Mouse (Mus musculus) left cerebral cortex, adult 2 months (tissue): ENCODE measurements around the gene Slc35d3. TPM values are rescaled to one million over a fixed set of nuclear protein-coding genes. Genes with fewer than 3 reads are reported as not detected.

ENCODE experiments used
- DNase-seq, 2 experiments: peaks; one replicate each; pipeline ENCODE4 v3.0.0; 2021 to 2022; ENCODE audit warnings: low spot score in 2 of 2, mixed read lengths in 1 of 2; ENCODE audit errors: extremely low spot score in 1 of 2
- H3K27ac ChIP-seq: fragments of 200-600 bp; 2 replicates; pipeline ENCODE4 v1.8.1; 2022
- H3K4me3 ChIP-seq: fragments of 200-600 bp; 2 replicates; pipeline ENCODE4 v1.8.1; 2022
- CTCF ChIP-seq: fragments of 200-600 bp; IDR thresholded peaks from 2 replicates; pipeline ENCODE4 v1.8.1; 2022; ENCODE audit warnings: antibody characterized with exemption, mild to moderate bottlenecking, moderate library complexity
- intact Hi-C: fragments of 180-260 bp; cut with DNase I; formaldehyde crosslinking; loops from one replicate; pipeline ENCODE4 v1.15.1; 2025
- long read RNA-seq, 2 experiments: library from polyadenylated mRNA; stranded (forward); transcript quantifications; one replicate each; pipeline ENCODE4 v2.0.0; 2021; ENCODE audit warnings: borderline mapping rate in 2 of 2
- total RNA-seq, 2 experiments: library from RNA; stranded (reverse); gene quantifications; 2 replicates each; pipeline ENCODE4 v1.2.3; 2021

The Slc35d3 gene
- 1 to 10 TPM in 1 of 2 experiments, under 1 TPM in 1; 0.93 to 3.1 TPM for total RNA-seq
- long read RNA-seq, experiment 1, partial matches to known transcripts: 0 of 4 reads
- long read RNA-seq, experiment 1, other reads (novel, unspliced or antisense): 2 of 4 reads
- long read RNA-seq, experiment 2, partial matches to known transcripts: 0 of 4 reads
- long read RNA-seq, experiment 2, other reads (novel, unspliced or antisense): 0 of 4 reads

DNA sequence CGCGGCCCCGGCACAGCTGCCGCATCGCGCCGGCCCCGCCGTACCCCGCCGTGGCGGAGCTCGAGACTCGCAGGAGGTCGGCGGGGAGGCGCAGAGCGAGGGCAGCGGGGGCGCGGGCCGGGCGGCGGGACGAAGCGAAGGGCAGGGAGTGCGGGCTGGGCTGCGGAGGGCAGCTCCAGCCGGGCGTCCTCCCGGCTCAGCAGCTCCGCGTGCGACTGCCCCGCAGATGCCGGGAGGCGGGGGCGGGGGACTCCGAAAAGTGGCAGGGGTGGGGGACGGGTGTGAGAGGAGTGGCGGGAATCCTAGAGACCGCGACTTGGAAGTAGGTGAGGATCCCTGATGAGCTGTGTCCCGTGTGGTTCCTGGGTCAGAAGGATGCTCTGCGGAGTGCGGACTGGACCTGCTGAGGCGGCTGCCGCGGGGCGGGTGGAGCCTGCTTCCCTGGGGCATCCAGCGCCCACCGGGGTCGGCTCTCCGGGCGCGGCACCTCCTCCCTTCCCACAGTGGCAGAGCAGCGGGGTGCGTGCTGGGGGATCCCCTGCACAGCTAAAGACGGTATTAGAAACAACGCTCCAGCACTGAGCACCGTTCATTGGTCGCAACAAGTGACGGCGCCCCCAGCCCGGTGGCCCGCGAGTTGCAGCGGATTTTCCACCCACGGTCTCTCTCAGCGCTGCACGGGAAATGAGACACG, at the start of gene Slc35d3:
Slc35d3 (minus strand) TSS at position 462 of the 694 bp plus-strand sequence.
- Histone ChIP-seq H3K4me3 (peak within 1 kb of the TSS; percentile 46), H3K27ac (no peak within 1 kb of the TSS)
- no peak; the same call in 1 of the 2 replicates for TF ChIP-seq CTCF
- DNase-seq: peak in 1 of 2 experiments; percentile 41
- intact Hi-C loops: loop anchor here (5.0 kb wide), 1 partner anchor 41 kb away; no protein-coding TSS in a partner anchor

DNA sequence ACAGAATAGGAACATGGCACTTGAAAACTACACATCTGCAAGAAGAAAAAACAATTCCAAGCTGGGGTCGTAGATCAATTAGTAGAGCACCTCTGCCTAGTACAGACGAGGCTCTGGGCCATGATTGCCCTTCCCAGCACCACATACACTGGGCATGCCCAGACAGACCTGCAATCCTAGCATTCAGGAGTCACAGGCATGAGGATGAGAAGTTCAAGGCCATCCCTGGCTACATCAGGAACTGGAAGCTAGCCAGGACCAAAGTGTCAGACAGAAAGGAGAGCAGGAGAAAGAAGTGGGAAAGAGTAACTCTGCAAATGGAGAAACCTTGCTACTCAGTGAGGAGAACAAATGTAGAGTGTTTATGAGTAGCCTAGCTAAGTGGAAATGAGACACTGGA, 48.9 kb upstream of the Slc35d3 start:
- intact Hi-C loops: loop anchor here (10.0 kb wide), 1 partner anchor 305 kb away; the partner anchor contains the start of gene Ifngr1
- TF ChIP-seq CTCF: no peak

DNA sequence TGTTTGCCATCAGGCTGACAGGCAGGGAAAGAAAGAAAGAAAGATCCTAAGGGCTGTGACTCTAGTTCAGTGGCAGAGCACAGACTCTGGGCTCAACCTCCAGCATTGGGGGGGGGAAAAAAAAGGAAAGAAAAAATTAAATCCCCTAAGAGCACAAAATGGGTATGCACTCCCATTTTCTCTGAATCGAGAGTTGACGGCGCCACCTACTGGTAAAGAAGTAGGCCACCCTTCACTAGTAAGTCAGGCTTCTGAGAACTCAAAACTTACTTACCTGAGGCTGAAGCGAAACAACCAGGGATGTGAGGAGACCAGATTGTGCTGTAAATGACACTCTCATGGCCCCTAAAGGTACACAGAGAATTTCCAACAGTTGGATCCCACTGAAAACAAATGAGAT, 42.7 kb upstream of the Slc35d3 start:
- intact Hi-C loops: loop anchor here (1.0 to 5.0 kb wide), 3 partner anchors 42 to 654 kb away; partner anchors contain the start of gene Slc35d3
- peak; percentile 20 to 46 for DNase-seq
- H3K4me3 ChIP-seq: no peak overlapping the region
- no peak overlapping the region for H3K27ac ChIP-seq
- peak; percentile 85 for TF ChIP-seq CTCF

More for the DNA sequence above, 48.9 kb upstream of the Slc35d3 start:
- DNase-seq: no peak
- Histone ChIP-seq H3K27ac (no peak overlapping the region), H3K4me3 (no peak overlapping the region)

DNA sequence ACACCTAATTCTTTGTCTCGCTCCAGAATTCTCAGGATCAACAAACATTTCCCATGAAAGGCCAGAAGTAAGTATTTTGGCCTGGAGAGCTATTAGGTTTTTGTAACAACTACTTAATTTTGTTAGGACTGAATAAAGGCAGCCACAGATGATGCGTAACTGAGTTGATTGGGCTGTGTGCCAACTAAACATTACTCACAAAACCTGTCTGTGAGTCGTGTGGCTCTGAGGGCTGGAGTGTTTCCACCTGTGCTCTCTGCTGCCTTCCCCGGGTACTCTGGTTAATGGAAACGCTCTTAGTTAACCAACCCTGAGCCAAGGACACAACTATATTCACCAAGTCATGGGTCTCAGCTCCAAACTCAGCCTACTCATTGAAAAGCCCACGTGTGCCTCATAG, 41.9 kb upstream of the Slc35d3 start:
- intact Hi-C loops: loop anchor here (5.0 kb wide), 1 partner anchor 41 kb away; the partner anchor contains the start of gene Slc35d3
- DNase-seq: no peak
- TF ChIP-seq CTCF: no peak
- no peak overlapping the region for H3K27ac ChIP-seq
- no peak overlapping the region for H3K4me3 ChIP-seq

DNA sequence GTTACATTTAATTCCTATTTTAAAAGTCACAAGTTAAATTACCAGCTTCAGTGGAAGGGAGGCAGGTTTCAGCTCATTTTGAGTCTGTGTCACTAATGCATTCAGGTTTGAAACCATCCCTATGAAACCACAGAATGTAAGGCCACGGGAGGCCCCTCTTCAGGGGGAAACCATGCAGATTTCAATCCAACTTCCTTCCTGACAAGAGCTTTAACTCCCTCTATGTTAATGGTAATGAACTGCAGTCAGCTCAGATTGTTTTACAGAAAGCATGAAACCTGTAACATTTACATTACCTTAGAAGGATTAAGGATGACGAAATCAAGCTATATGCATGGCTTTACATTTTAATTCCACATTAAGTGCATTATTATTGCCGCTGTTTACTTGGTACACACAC, 40.4 kb upstream of the Slc35d3 start:
- intact Hi-C loops: loop anchor here (5.0 kb wide), 1 partner anchor 39 kb away; the partner anchor contains the start of gene Slc35d3
- no peak overlapping the region for H3K4me3 ChIP-seq
- DNase-seq: no peak
- TF ChIP-seq CTCF: no peak
- H3K27ac ChIP-seq: no peak overlapping the region

DNA sequence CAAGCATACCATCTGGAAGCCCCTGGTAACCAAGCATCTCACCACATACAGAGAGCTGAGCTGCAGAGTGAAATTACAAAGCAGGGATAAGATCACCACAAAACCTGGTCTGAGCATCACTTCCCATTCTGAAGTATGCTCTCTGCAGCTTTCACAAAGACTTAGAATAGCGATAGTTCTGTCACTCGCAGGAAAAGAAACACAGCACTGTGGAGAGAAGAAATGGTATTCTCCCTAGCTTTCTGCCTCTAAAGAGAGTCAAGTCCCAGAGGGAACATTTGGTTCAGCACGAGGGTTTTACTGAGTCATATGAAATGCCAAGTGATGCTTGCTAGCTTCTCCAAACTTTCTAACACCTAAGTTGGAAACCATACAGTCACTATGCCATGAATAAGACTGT, 38.6 kb upstream of the Slc35d3 start:
- no peak for DNase-seq
- TF ChIP-seq CTCF: no peak
- intact Hi-C loops: loop anchor here (5.0 kb wide), 1 partner anchor 38 kb away; the partner anchor contains the start of gene Slc35d3
- no peak overlapping the region for H3K4me3 ChIP-seq
- H3K27ac ChIP-seq: no peak overlapping the region

DNA sequence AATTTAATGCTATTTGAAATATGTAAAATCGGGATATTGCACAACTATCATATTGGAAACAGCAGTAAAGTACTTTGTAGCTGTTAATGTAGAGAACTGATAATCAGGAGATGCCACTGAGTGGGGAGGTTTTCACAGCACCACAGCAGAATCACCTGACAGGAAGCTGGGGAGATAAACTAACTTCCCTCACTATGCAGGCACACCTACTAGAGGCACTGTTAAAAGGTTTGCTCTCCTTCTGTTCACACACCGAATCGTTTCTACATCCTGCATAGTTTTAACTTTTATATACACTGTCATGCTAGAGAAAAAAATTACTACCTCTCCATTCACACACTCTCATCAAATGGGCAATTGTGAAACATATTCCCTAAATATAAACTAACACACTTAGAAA, 35.0 kb upstream of the Slc35d3 start:
- H3K4me3 ChIP-seq: no peak overlapping the region
- DNase-seq: no peak
- H3K27ac ChIP-seq: no peak overlapping the region
- TF ChIP-seq CTCF: no peak
- intact Hi-C loops: no loop called here

DNA sequence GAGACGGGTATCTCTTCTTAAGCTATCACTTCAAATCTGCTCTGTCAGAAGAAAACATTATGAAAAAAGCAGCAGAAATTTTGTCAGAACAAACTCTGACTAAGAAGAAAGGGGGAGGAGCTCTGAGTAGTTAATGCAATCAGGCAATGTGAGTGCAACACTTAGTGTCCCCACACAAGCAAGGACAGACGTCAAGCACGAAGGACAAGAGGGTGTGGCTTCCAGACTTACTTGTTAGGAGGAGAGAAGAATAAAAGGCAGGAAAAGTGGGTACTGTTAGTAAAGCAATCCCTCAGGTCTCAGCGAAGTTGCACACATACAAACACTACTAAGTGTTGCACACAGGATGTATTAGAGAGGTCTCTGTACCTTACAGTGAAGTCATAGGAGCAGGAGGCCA, 33.1 kb upstream of the Slc35d3 start:
- TF ChIP-seq CTCF: no peak

DNA sequence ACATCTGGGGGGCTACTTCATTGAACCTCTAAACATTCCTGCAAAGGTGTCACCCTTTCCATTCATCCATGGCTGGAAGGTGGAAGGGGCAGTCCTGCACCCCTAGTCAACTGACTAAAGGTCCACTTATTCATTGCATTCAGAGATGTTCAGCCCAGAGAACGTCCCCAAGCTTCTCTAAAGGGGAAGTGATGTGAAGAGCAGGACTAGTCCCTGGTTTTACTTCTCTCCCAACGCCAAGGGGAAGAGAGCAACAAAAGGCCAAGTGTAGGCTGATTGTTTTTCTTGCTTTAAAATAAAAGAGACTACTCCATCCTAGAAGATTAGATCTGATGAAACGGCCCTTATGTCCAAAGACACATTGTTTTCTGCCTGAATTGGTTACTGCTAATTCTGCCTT, 29.2 kb upstream of the Slc35d3 start:
- intact Hi-C loops: no loop called here
- Histone ChIP-seq H3K4me3 (no peak overlapping the region), H3K27ac (no peak overlapping the region)
- no peak for TF ChIP-seq CTCF
- no peak for DNase-seq

More for the DNA sequence above, 33.1 kb upstream of the Slc35d3 start:
- no peak overlapping the region for H3K4me3 ChIP-seq
- DNase-seq: no peak
- intact Hi-C loops: no loop called here
- no peak overlapping the region for H3K27ac ChIP-seq

DNA sequence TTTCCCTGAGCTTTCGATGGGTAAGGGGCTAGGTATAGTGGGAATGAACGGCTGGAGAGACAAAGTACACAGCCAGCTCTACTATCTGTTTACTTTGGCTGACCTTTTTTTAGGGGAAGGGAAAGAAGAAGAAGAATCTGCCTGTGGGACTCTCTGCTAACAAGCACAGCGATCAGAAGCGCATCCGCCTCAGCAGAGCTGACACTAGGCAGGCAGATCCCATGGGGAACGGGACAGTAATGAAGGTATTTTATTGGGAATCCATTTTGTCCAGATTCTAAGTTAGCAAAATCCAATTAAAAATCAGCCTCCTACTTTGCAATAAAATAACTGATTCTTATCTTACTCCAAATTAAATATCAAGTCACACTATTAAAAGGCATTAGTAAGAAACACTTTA, 27.9 kb upstream of the Slc35d3 start:
- no peak for DNase-seq
- intact Hi-C loops: no loop called here
- no peak for TF ChIP-seq CTCF
- Histone ChIP-seq H3K4me3 (no peak overlapping the region), H3K27ac (no peak overlapping the region)

DNA sequence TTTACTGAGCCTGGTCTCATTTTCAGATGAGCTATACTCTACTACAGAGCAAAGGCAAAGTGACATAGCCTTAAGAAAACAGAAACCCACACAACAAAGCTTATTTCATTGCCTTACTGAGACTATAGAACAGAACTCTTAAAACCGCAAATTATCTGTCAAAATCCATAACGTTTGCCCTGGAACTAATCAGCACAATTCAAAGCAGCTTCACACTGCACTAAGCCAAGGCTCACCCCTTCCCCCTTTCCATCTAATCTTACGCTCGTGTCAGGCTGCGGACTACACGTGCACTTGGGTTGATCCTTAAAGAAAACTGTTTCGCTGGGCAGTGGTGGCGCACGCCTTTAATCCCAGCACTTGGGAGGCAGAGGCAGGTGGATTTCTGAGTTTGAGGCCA, 26.4 kb upstream of the Slc35d3 start:
- H3K27ac ChIP-seq: no peak overlapping the region
- DNase-seq: no peak
- H3K4me3 ChIP-seq: no peak overlapping the region
- no peak for TF ChIP-seq CTCF
- intact Hi-C loops: no loop called here

DNA sequence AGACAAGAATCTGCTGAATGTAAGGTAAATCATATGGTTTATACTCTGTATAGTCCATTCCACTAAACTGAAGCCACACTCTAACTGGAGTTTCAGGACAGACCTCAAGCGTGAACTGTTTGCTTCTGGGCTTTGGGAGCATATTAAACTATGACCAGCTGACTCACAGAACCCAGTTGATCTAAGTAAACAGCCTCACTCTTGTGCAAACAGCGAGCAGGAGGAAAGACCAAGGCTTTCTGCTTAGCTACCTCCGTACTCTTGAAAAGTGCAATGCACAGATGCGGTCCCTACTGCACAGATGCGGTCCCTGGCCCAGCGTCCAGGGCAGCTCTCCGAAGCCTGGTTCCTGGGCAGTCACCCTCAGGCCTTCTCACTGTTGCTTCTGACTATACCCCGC, 26.0 kb upstream of the Slc35d3 start:
- Histone ChIP-seq H3K4me3 (no peak overlapping the region), H3K27ac (no peak overlapping the region)
- no peak for DNase-seq
- no peak for TF ChIP-seq CTCF
- intact Hi-C loops: no loop called here
